Mouse (Mus musculus): Measurements from ENCODE around the gene Atm.

DNA sequence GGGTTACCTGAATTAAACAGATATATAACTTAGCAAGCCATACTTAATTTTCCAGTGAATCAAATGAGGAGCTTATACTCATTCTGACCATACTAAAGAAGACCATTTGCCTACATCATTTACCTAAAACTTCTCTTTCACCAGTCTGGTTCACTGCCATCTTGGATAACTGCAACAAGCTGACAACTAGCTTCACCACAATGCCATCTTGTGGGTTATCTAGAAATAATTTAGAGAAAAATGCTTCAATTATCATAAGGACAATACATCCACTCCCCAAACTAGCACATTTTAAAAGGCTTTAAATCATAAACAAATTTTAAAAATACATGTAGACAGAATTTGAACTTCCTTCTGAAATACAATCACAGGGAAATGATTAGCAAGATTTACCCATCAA is 50.7 kb downstream of the Atm start:
- TF ChIP-seq GATA1 (IDR thresholded peaks at IDR 0.05; ENCODE audit: borderline replicate concordance, low read length) (no peak), FLI1 (IDR thresholded peaks at IDR 0.05; ENCODE audit: low read length) (no peak)

All from megakaryocyte, embryonic 14.5 days (primary cell).